In genomic region chr16:38406708-38407107, GRCm38 (mm10) we compare ENCODE assay signal across 19 mouse cellular contexts. TPM values are rescaled to one million over a fixed set of nuclear protein-coding genes. Genes with fewer than 3 reads are reported as not detected.
DNase-seq lines count a peak whose midpoint lies in the region; ATAC-seq lines count a peak whose summit lies in the region.
"Had no signal": no experiment of that assay in that cellular context is flagged by ENCODE, and none has a peak within 500 bp of the region (broad histone marks: within the 10 kb centered on the region; RNA-seq: fewer than 3 reads in every experiment).

No protein-coding gene starts in this region.

- peaks cover 19% of the 10 kb centered on the region for H3K4me1 ChIP-seq in liver, embryonic 12.5 days
- H3K4me1 ChIP-seq: embryonic facial prominence, embryonic 12.5 days; midbrain, embryonic 15.5 days; neural tube, embryonic 12.5 days had no signal

- 68% methylated on average over 6 of the region's 6 CpGs for WGBS in liver, embryonic 12.5 days (ENCODE audit: insufficient replicate concordance)

- H3K4me2 ChIP-seq in liver, embryonic 12.5 days, result no peak overlapping the region
- H3K4me2 ChIP-seq: embryonic facial prominence, embryonic 12.5 days; midbrain, embryonic 15.5 days; neural tube, embryonic 12.5 days had no signal

- no peaks in the 10 kb centered on the region for H3K36me3 ChIP-seq in liver, embryonic 12.5 days
- no peaks in the 10 kb centered on the region for H3K36me3 ChIP-seq in splenic B cell, adult 2 months (ENCODE audit: control insufficient read depth, insufficient read depth, low read length, poor library complexity, severe bottlenecking)
- H3K36me3 ChIP-seq: embryonic facial prominence, embryonic 12.5 days; midbrain, embryonic 15.5 days; neural tube, embryonic 12.5 days had no signal

- ATAC-seq in liver, embryonic 12.5 days, result peak; percentile 61
- ATAC-seq: inflammation-experienced regulatory T-cells, adult 6 months; midbrain, embryonic 15.5 days had no signal

- H3K9me3 ChIP-seq in liver, embryonic 12.5 days (replicated peaks), result no peaks in the 10 kb centered on the region
- H3K9me3 ChIP-seq: embryonic facial prominence, embryonic 12.5 days; midbrain, embryonic 15.5 days; neural tube, embryonic 12.5 days had no signal

- no peak overlapping the region for H3K4me3 ChIP-seq in liver, embryonic 12.5 days
- H3K4me3 ChIP-seq: embryonic facial prominence, embryonic 12.5 days; midbrain, embryonic 15.5 days; neural tube, embryonic 12.5 days had no signal

- H3K27ac ChIP-seq in liver, embryonic 12.5 days, result no peak overlapping the region
- H3K27ac ChIP-seq: embryonic facial prominence, embryonic 12.5 days; macrophage; midbrain, embryonic 15.5 days; neural tube, embryonic 12.5 days had no signal

- no peak overlapping the region for H3K9ac ChIP-seq in liver, embryonic 12.5 days
- H3K9ac ChIP-seq: embryonic facial prominence, embryonic 12.5 days; midbrain, embryonic 15.5 days; neural tube, embryonic 12.5 days had no signal

- H3K27me3 ChIP-seq in liver, embryonic 12.5 days (replicated peaks), result 0 out of 2 replicates have a peak, but pooled peaks cover 3% of the 10 kb centered on the region
- no peaks in the 10 kb centered on the region for H3K27me3 ChIP-seq in splenic B cell, adult 2 months (ENCODE audit: control insufficient read depth, insufficient read depth, low read length, poor library complexity, severe bottlenecking)
- H3K27me3 ChIP-seq: embryonic facial prominence, embryonic 12.5 days; midbrain, embryonic 15.5 days; neural tube, embryonic 12.5 days had no signal

- peak; percentile 23 to 28 for DNase-seq in spleen, postnatal 36 days (ENCODE audit: low spot score in 2 of 2)
- no peak for DNase-seq in spleen, postnatal 14 days (ENCODE audit: low spot score in 2 of 2)
- DNase-seq in R1 (ENCODE audit: low read depth, low spot score), result peak; percentile 78
- DNase-seq in splenic B cell, adult 2 months (ENCODE audit: low read depth, low spot score), result peak; percentile 73
- DNase-seq in cerebellum, adult 9-10 months, result no peak
- DNase-seq in urinary bladder, postnatal 4 days (ENCODE audit: low spot score in 2 of 2), result no peak
- no peak for DNase-seq in layer of hippocampus, adult 11-12 months (ENCODE audit: low spot score)
- DNase-seq: cerebellum, postnatal 25 days; heart, postnatal 14 days; kidney, postnatal 25 days had no signal

RNA-seq across cellular contexts. Expression of gene Pla1a, which starts 26.2 kb away (rescaled TPM):
- polyA plus RNA-seq in liver, embryonic 12.5 days (2016; fragmentation: Nextera tagmentation; extraction: Ambion mirVana), result 3.4 TPM in 2 replicates
- polyA plus RNA-seq: macrophage had no signal

RNA-seq across cellular contexts. Expression of gene Popdc2, which starts 44.7 kb away (rescaled TPM):
- 20.3 and 24.8 TPM in 2 replicates for polyA plus RNA-seq in liver, embryonic 12.5 days (2016; fragmentation: Nextera tagmentation; extraction: Ambion mirVana)
- polyA plus RNA-seq: macrophage had no signal

RNA-seq across cellular contexts. Expression of gene Adprh, which starts 45.8 kb away (rescaled TPM):
- 50.8 and 53.5 TPM in 2 replicates for polyA plus RNA-seq in liver, embryonic 12.5 days (2016; fragmentation: Nextera tagmentation; extraction: Ambion mirVana)

RNA-seq across cellular contexts. Expression of gene Cd80, which starts 48.7 kb away (rescaled TPM):
- polyA plus RNA-seq in liver, embryonic 12.5 days (2016; fragmentation: Nextera tagmentation; extraction: Ambion mirVana), result 0.12 and 0.19 TPM in 2 replicates

RNA-seq across cellular contexts. Expression of gene Gm21987, which starts 59.9 kb away (rescaled TPM):
- polyA plus RNA-seq in liver, embryonic 12.5 days (2016; fragmentation: Nextera tagmentation; extraction: Ambion mirVana), result not detected in 2 replicates
- polyA plus RNA-seq: embryonic facial prominence, embryonic 12.5 days; gonadal fat pad, adult 2 months; inflammation-experienced regulatory T-cells, adult 6 months; limb, embryonic 14.5 days; macrophage; midbrain, embryonic 15.5 days; neural tube, embryonic 12.5 days; small intestine, adult 2 months had no signal

Comparison
In these comparisons a context has a peak if more than half of its experiments do, and no peak if none do; other contexts are left out.
1. DNase-seq: peak in spleen, postnatal 36 days (2 of 2), R1 (single experiment) and splenic B cell, adult 2 months (single experiment); none in spleen, postnatal 14 days (0 of 2), cerebellum, adult 9-10 months (single experiment), urinary bladder, postnatal 4 days (0 of 2) and layer of hippocampus, adult 11-12 months (single experiment).